Mouse (Mus musculus) intestine, embryonic 16.5 days (tissue): ENCODE measurements around the gene Dixdc1. TPM values are rescaled to one million over a fixed set of nuclear protein-coding genes. Genes with fewer than 3 reads are reported as not detected.

Experiments
- ATAC-seq: fragments of 200-750 bp; cut with Nextera tagmentation; 2 replicates; pipeline ENCODE4 v1.8.0; 2017; ENCODE audit warnings: moderate TSS enrichment, moderate library complexity
- H3K27ac ChIP-seq: fragments of 300-500 bp; sonication (generic); 2 replicates; pipeline ENCODE4 v1.5.1; 2014; ENCODE audit warnings: mild to moderate bottlenecking, low read length
- H3K27me3 ChIP-seq: fragments of 300-500 bp; sonication (generic); replicated peaks from 2 replicates; pipeline ENCODE4 v1.6.1; 2014; ENCODE audit warnings: low read length, control low read depth, mixed read lengths; ENCODE audit not compliant: control insufficient read depth, insufficient read depth
- H3K36me3 ChIP-seq: fragments of 300-500 bp; sonication (generic); 2 replicates; pipeline ENCODE4 v1.6.1; 2014; ENCODE audit warnings: low read length, control low read depth; ENCODE audit not compliant: control insufficient read depth, insufficient read depth
- H3K4me1 ChIP-seq: fragments of 300-500 bp; sonication (generic); 2 replicates; pipeline ENCODE4 v1.6.1; 2014; ENCODE audit warnings: low read length, control low read depth, mixed read lengths; ENCODE audit not compliant: control insufficient read depth, insufficient read depth
- H3K4me2 ChIP-seq: fragments of 300-500 bp; sonication (generic); 2 replicates; pipeline ENCODE4 v1.6.1; 2014; ENCODE audit warnings: low read depth, low read length, control low read depth
- H3K4me3 ChIP-seq: fragments of 300-500 bp; sonication (generic); 2 replicates; pipeline ENCODE4 v1.5.1; 2014; ENCODE audit warnings: mild to moderate bottlenecking, low read length
- H3K9ac ChIP-seq: fragments of 300-500 bp; sonication (generic); 2 replicates; pipeline ENCODE4 v1.6.1; 2014; ENCODE audit warnings: low read depth, low read length
- H3K9me3 ChIP-seq: fragments of 300-500 bp; sonication (generic); 2 replicates; pipeline ENCODE4 v1.6.1; 2016; ENCODE audit warnings: low read length, control low read depth; ENCODE audit not compliant: control insufficient read depth
- WGBS: fragments of 180-500 bp; shearing (Covaris S2); extraction: QIAGEN DNeasy Blood & Tissue Kit; methylation state at CpG from one replicate; pipeline ENCODE4 v1.1.7; 2014; 5-methylcytosine and 5-hydroxymethylcytosine counted together
- polyA plus RNA-seq: library from polyadenylated mRNA; unstranded; fragments of >200 nt; fragmentation: Nextera tagmentation; extraction: Ambion mirVana; gene quantifications from 2 replicates; pipeline ENCODE4 v1.2.1, GENCODE M21; 2015

Gene Dixdc1
- polyA plus RNA-seq, 1 experiment from 2014 or later, result 4.8 TPM

GRCm38 (mm10) chr9:50714188-50714587, 25.1 kb downstream of the Dixdc1 start:
- Histone ChIP-seq H3K4me3 (no peak overlapping the region), H3K4me2 (no peak overlapping the region), H3K27me3 (no peaks in the 10 kb centered on the region), H3K27ac (no peak overlapping the region), H3K36me3 (no peaks in the 10 kb centered on the region), H3K4me1 (no peaks in the 10 kb centered on the region), H3K9ac (no peak overlapping the region), H3K9me3 (no peaks in the 10 kb centered on the region)
- WGBS, result 49% methylated on average over 4 of the region's 4 CpGs
- ATAC-seq, result no peak

- no peaks in the 10 kb centered on the region for H3K36me3 ChIP-seq
- H3K4me2 ChIP-seq, result no peak overlapping the region
- no peak overlapping the region for H3K4me3 ChIP-seq
- H3K9ac ChIP-seq, result no peak overlapping the region
- H3K9me3 ChIP-seq, result no peaks in the 10 kb centered on the region
- WGBS, result 85% methylated on average over 4 of the region's 4 CpGs
- no peak for ATAC-seq
- no peak overlapping the region for H3K27ac ChIP-seq
- no peaks in the 10 kb centered on the region for H3K27me3 ChIP-seq
- no peaks in the 10 kb centered on the region for H3K4me1 ChIP-seq
Measured at GRCm38 (mm10) chr9:50711337-50711736, 28.0 kb downstream of the Dixdc1 start.

GRCm38 (mm10) chr9:50709108-50709507, 30.2 kb downstream of the Dixdc1 start:
- Histone ChIP-seq H3K4me1 (no peaks in the 10 kb centered on the region), H3K9ac (no peak overlapping the region), H3K27me3 (no peaks in the 10 kb centered on the region), H3K27ac (no peak overlapping the region), H3K4me3 (no peak overlapping the region), H3K9me3 (no peaks in the 10 kb centered on the region), H3K4me2 (no peak overlapping the region), H3K36me3 (no peaks in the 10 kb centered on the region)
- WGBS, result 27% methylated on average over 2 of the region's 2 CpGs
- ATAC-seq, result no peak

GRCm38 (mm10) chr9:50704907-50705306, 34.4 kb downstream of the Dixdc1 start:
- Histone ChIP-seq H3K4me2 (no peak overlapping the region), H3K27ac (no peak overlapping the region), H3K9me3 (no peaks in the 10 kb centered on the region), H3K4me3 (no peak overlapping the region), H3K4me1 (no peaks in the 10 kb centered on the region), H3K27me3 (no peaks in the 10 kb centered on the region), H3K9ac (no peak overlapping the region), H3K36me3 (no peaks in the 10 kb centered on the region)
- 53% methylated on average over 6 of the region's 6 CpGs for WGBS
- ATAC-seq, result peak; percentile 80

GRCm38 (mm10) chr9:50700921-50701691, 38.2 kb downstream of the Dixdc1 start:
- Histone ChIP-seq H3K9me3 (no peaks in the 10 kb centered on the region), H3K9ac (no peak overlapping the region), H3K4me2 (no peak overlapping the region), H3K36me3 (no peaks in the 10 kb centered on the region), H3K27me3 (peaks cover 4% of the 10 kb centered on the region; the same call in 1 of the 2 replicates), H3K27ac (no peak overlapping the region), H3K4me3 (no peak overlapping the region), H3K4me1 (peaks cover 10% of the 10 kb centered on the region)
- WGBS, result 52% methylated on average over 11 of the region's 11 CpGs
- no peak for ATAC-seq

GRCm38 (mm10) chr9:50698418-50699409, 40.6 kb downstream of the Dixdc1 start:
- no peak overlapping the region for H3K27ac ChIP-seq
- 1% methylated on average over 65 of the region's 70 CpGs for WGBS
- peaks cover 10% of the 10 kb centered on the region for H3K4me1 ChIP-seq
- peak overlapping the region; percentile 71 for H3K9ac ChIP-seq
- no peaks in the 10 kb centered on the region for H3K36me3 ChIP-seq
- H3K4me2 ChIP-seq, result peak overlapping the region; percentile 99
- no peaks in the 10 kb centered on the region for H3K9me3 ChIP-seq
- ATAC-seq, result peak; percentile 64
- H3K4me3 ChIP-seq, result peak overlapping the region; percentile 55
- peaks cover 4% of the 10 kb centered on the region; the same call in 1 of the 2 replicates for H3K27me3 ChIP-seq

- Histone ChIP-seq H3K4me2 (peak overlapping the region; percentile 38), H3K36me3 (no peaks in the 10 kb centered on the region), H3K9ac (peak overlapping the region; percentile 51), H3K9me3 (no peaks in the 10 kb centered on the region), H3K27ac (no peak overlapping the region), H3K4me1 (peaks cover 13% of the 10 kb centered on the region), H3K27me3 (peaks cover 4% of the 10 kb centered on the region; the same call in 1 of the 2 replicates), H3K4me3 (peak overlapping the region; percentile 25)
- 2% methylated on average over 12 of the region's 12 CpGs for whole genome bisulfite sequencing
- peak; percentile 45; the same call in 1 of the 2 replicates for ATAC-seq
Measured at GRCm38 (mm10) chr9:50697706-50698041, 41.6 kb downstream of the Dixdc1 start.

GRCm38 (mm10) chr9:50696851-50697705, 42.2 kb downstream of the Dixdc1 start:
- peak overlapping the region; percentile 25 for H3K4me3 ChIP-seq
- H3K9ac ChIP-seq, result peak overlapping the region; percentile 51

More at GRCm38 (mm10) chr9:50696851-50697705, 42.2 kb downstream of the Dixdc1 start:
- Histone ChIP-seq H3K27ac (no peak overlapping the region), H3K9me3 (no peaks in the 10 kb centered on the region), H3K27me3 (peaks cover 4% of the 10 kb centered on the region; the same call in 1 of the 2 replicates), H3K4me1 (peaks cover 14% of the 10 kb centered on the region), H3K36me3 (no peaks in the 10 kb centered on the region), H3K4me2 (peak overlapping the region; percentile 38; the same call in 1 of the 2 replicates)
- 53% methylated on average over 12 of the region's 12 CpGs for whole genome bisulfite sequencing
- no peak for ATAC-seq
